Mouse (Mus musculus) lung, adult 2 months (tissue): ENCODE measurements around the gene Tmem114. TPM values are rescaled to one million over a fixed set of nuclear protein-coding genes. Genes with fewer than 3 reads are reported as not detected.

ENCODE experiments used
- DNase-seq: peaks from one replicate; pipeline ENCODE4 v3.0.0; 2022
- H3K4me1 ChIP-seq: fragments of 200-500 bp; 2 replicates; pipeline ENCODE4 v1.6.1; 2011; ENCODE audit warnings: low read length; ENCODE audit not compliant: control insufficient read depth, insufficient read depth
- H3K4me3 ChIP-seq: fragments of 200-500 bp; replicated peaks from 2 replicates; pipeline ENCODE3; 2011; ENCODE audit warnings: low read depth, mild to moderate bottlenecking, control low read depth, low read length; ENCODE audit errors: extremely low read depth
- CTCF ChIP-seq: fragments of 200-500 bp; IDR thresholded peaks from 2 replicates; pipeline ENCODE4 v1.5.1; 2011; ENCODE audit warnings: mild to moderate bottlenecking, low read length, control low read depth; ENCODE audit not compliant: insufficient read depth
- POLR2A ChIP-seq: fragments of 200-500 bp; IDR thresholded peaks from 2 replicates; pipeline ENCODE4 v1.6.1; 2011; ENCODE audit warnings: low read depth, mild to moderate bottlenecking, control low read depth, low read length, borderline replicate concordance; ENCODE audit errors: extremely low read depth
- WGBS: fragments of 180-500 bp; shearing (Covaris S2); methylation state at CpG from one replicate; pipeline ENCODE4 v1.1.7; 2018; 5-methylcytosine and 5-hydroxymethylcytosine counted together
- polyA plus RNA-seq: library from polyadenylated mRNA; depleted of rRNA; stranded (reverse); fragments of >200 nt; gene quantifications from 2 replicates; pipeline ENCODE4 v1.2.3, GENCODE M21; 2012

Gene Tmem114
- polyA plus RNA-seq, 1 experiment: not detected

GRCm38 (mm10) chr16:8413441-8413840 lies 11.5 kb downstream of the Tmem114 start:
- 73% methylated on average over 8 of the region's 8 CpGs for WGBS

DNA sequence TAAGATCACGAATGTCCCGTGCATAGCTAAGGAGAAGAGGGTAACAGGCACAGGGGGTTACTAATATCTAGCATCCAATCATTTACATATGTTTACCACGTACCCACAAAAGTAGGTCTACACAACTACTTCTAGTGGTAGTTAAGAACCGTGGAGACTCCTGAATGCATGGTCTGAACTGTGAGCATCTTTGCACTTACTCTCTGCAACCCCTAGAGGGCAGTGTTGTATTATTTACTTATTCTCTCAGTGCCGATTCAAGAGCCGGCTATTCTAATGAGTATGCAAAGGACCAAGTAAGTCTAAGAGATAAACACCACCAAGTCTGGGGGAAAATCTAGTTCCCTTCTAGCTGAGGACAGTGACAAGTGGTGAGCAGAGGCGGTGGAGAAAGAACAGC lies 12.7 kb downstream of the Tmem114 start:
- no peak for DNase-seq
- H3K4me1 ChIP-seq: no peaks in the 10 kb centered on the region
- H3K4me3 ChIP-seq: no peak overlapping the region
- TF ChIP-seq POLR2A: no peak
- TF ChIP-seq CTCF: peak; percentile 25; the same call in 1 of the 2 replicates
- 9% methylated on average over 7 of the region's 7 CpGs for WGBS

More at GRCm38 (mm10) chr16:8413441-8413840, 11.5 kb downstream of the Tmem114 start:
- TF ChIP-seq CTCF (no peak), POLR2A (no peak)
- DNase-seq: no peak
- Histone ChIP-seq H3K4me1 (no peaks in the 10 kb centered on the region), H3K4me3 (no peak overlapping the region)

GRCm38 (mm10) chr16:8409197-8409596 lies 15.7 kb downstream of the Tmem114 start:
- Histone ChIP-seq H3K4me1 (no peaks in the 10 kb centered on the region), H3K4me3 (no peak overlapping the region)
- WGBS: 22% methylated on average over 10 of the region's 10 CpGs
- DNase-seq: no peak
- TF ChIP-seq POLR2A (no peak), CTCF (no peak)

- under 1% methylated on average over 6 of the region's 6 CpGs for WGBS
- H3K4me1 ChIP-seq: no peaks in the 10 kb centered on the region
- H3K4me3 ChIP-seq: no peak overlapping the region
- peak; percentile 43 for DNase-seq
- TF ChIP-seq CTCF (peak; percentile 61), POLR2A (no peak)
Measured at GRCm38 (mm10) chr16:8406708-8407107, 18.2 kb downstream of the Tmem114 start.

DNA sequence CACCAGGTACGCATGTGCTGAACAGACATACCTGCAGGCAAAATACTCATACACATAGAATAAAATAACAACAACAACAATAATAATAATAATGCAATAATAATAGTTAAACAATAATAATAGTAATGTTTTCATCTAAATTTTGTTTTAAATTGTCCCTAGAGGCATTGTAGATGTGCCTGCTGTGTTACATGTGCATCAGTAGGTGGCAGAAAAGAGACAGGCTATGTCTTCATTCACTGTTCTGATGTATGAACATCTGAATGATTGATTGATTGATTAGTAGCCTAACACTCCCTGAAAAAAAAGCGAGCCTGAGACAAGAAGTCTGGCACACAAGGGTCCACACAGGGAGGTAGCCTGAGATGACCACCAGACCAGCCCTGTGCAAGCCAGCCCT lies 22.3 kb downstream of the Tmem114 start:
- TF ChIP-seq POLR2A: no peak
- TF ChIP-seq CTCF: no peak
- 69% methylated on average over 2 of the region's 2 CpGs for WGBS
- DNase-seq: no peak
- Histone ChIP-seq H3K4me3 (no peak overlapping the region), H3K4me1 (no peaks in the 10 kb centered on the region)

GRCm38 (mm10) chr16:8401171-8401955 lies 23.6 kb downstream of the Tmem114 start:
- Histone ChIP-seq H3K4me1 (no peaks in the 10 kb centered on the region), H3K4me3 (no peak overlapping the region)
- TF ChIP-seq CTCF (no peak), POLR2A (no peak)
- no peak for DNase-seq
- 36% methylated on average over 9 of the region's 9 CpGs for WGBS

GRCm38 (mm10) chr16:8399868-8400267 lies 25.1 kb downstream of the Tmem114 start:
- WGBS: 45% methylated on average over 6 of the region's 6 CpGs
- no peak for TF ChIP-seq CTCF
- no peak for TF ChIP-seq POLR2A
- no peak for DNase-seq
- H3K4me1 ChIP-seq: no peaks in the 10 kb centered on the region
- H3K4me3 ChIP-seq: no peak overlapping the region

GRCm38 (mm10) chr16:8394946-8395345 lies 30.0 kb downstream of the Tmem114 start:
- Histone ChIP-seq H3K4me3 (no peak overlapping the region), H3K4me1 (no peaks in the 10 kb centered on the region)
- TF ChIP-seq POLR2A: no peak
- no peak for TF ChIP-seq CTCF
- no peak for DNase-seq

- no peak for DNase-seq
- no peak for TF ChIP-seq CTCF
- TF ChIP-seq POLR2A: no peak
- Histone ChIP-seq H3K4me3 (no peak overlapping the region), H3K4me1 (no peaks in the 10 kb centered on the region)
- WGBS: 86% methylated on average over 1 of the region's 1 CpGs
Measured at GRCm38 (mm10) chr16:8388491-8388890, 36.4 kb downstream of the Tmem114 start.

GRCm38 (mm10) chr16:8386386-8386785 lies 38.5 kb downstream of the Tmem114 start:
- no peak for DNase-seq
- Histone ChIP-seq H3K4me3 (no peak overlapping the region), H3K4me1 (no peaks in the 10 kb centered on the region)
- TF ChIP-seq CTCF (no peak), POLR2A (no peak)
- 68% methylated on average over 6 of the region's 6 CpGs for WGBS
